Mouse (Mus musculus): ENCODE results near the gene Alk. TPM values are rescaled to one million over a fixed set of nuclear protein-coding genes. Genes with fewer than 3 reads are reported as not detected.

Gene Alk
- total RNA-seq, 2 experiments from 2014 or later, result 5.4 to 6.7 TPM

DNA sequence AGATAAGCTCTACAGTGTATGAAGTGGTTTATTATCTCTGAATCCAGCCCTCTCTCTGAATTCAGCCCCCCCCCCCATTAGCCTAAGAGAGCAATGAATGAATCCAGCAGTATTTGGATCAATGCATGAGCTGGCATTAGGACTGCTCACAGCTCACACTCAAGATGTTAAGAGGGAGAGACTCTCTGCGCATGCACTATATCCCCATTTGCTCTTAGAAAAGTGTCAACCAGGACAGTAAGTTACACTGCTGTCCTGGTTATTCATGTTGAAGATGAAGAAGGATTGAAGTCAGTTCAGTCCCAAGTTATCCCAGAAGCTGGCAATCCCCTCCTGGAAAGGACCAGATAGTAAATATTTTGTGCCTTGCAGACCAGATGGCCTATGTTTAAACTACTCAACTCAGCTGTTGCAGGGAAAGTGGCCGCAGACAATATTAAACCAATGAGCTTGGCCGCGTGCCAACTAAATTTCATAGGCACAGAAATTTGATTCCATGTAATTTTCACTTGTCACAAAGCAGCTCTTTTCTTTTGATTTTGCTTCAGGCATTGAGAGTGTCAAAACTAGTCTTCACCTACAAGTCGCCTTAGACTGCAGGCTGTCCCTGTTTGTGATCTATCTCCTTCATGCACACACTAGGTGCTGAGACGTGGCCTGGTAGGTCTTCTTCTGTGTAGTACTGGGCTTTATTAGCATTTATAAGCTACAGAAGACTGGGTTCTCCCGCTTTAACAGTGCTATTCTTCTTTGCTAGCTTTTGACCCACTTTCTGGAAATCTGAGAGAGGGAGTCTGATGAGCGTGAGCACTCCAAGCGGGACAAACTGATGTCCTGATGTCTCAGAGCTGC lies 339.0 kb downstream of the Alk start:
- DNase-seq (ENCODE audit: low spot score in 2 of 2), result peak in 1 of 2 experiments; percentile 18
- no peak overlapping the region for H3K27ac ChIP-seq
- no peak for TF ChIP-seq CTCF (conservative IDR thresholded peaks at IDR 0.05)

DNA sequence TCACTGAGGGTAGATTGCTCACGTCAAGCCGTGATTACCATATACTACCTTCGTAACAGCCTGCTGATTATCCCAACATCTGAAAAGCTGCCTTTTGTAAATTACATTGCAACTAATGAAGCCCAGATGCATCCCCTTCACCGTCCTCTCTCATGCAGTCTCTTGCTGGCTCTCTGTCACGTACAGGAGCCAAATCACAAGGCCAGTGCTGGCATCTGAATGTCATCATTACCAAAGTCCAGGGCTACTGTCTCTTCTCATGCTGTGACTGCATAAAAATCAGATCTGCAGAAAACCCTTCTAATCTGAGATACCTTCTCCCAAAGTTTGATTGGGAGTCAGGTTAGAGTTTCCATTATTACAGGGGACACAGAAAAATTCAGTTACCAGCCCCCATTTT lies 351.0 kb downstream of the Alk start:
- TF ChIP-seq CTCF (conservative IDR thresholded peaks at IDR 0.05), result no peak
- H3K4me3 ChIP-seq, result no peak overlapping the region
- DNase-seq (ENCODE audit: low spot score in 2 of 2), result no peak

More for the DNA sequence above, 339.0 kb downstream of the Alk start:
- H3K4me3 ChIP-seq, result no peak overlapping the region

GRCm38 (mm10) chr17:72251554-72251953 lies 352.9 kb downstream of the Alk start:
- Histone ChIP-seq H3K27ac (no peak overlapping the region), H3K4me3 (no peak overlapping the region)
- no peak for DNase-seq (ENCODE audit: low spot score in 2 of 2)
- no peak for TF ChIP-seq CTCF (conservative IDR thresholded peaks at IDR 0.05)

More for the DNA sequence above, 351.0 kb downstream of the Alk start:
- no peak overlapping the region for H3K27ac ChIP-seq

DNA sequence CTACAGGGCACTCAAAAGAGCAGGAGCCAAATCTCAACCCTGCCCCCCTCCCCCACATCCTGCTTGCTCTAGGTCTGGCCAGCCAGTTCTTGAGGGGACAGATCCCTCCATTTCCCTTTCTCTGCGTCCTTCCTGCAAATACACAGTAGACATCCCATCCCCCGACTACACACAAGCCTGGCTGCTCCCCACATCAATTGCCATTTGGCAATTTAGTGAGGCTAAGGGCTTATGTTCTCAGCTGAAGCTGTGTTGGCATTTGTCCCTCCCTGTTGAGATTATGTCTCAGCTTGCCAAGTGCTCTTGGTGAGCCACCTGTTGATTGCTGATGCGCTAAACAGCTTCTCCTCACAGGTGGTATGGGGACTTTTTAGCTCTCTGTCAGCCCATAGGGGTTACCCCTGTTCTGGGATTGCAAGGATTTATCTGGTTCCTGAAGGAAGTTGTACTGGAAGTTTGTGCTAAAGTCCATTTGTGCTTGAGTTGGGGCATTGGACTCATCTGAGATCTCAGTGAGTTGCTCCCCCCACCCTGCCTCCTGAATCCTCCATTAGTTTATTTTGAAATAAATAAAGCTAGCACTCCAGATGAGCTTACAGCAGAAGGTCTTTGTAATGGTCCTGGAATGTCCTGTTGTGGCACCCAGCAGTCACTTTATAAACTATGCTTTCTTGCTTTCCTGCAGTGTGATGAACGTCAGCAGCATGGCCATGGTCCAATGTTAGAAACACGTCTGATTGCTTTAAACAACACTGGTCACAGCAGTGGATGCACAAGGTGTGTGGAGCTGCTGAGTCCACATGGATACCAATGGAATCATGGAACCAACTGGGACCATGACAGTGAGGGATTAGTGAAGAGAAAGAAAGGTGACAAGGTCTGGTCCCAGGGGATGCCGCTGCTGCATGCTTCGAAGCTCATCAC lies 353.7 kb downstream of the Alk start:
- Histone ChIP-seq H3K4me3 (no peak overlapping the region), H3K27ac (no peak overlapping the region)
- DNase-seq (ENCODE audit: low spot score in 2 of 2), result peak; percentile 17 to 34
- no peak for TF ChIP-seq CTCF (conservative IDR thresholded peaks at IDR 0.05)

DNA sequence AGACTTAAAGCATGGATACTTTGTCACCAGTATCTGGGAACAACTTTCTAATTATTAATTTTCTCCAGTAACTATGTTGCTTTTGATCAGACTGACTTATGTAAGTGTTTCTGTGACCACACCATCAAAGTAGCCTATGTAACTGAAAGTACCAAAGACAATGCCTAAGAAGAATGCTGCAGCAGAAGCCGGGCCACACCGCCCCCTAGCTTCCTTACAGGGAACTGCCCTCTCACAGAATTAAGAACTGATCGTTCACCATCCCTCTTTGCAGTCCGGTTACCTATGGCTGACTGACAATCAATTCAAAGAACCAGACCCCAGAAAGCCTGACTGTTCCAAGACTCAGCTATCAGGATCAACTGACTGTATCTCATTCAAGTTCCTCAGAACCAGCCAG lies 362.4 kb downstream of the Alk start:
- no peak overlapping the region for H3K27ac ChIP-seq
- H3K4me3 ChIP-seq, result no peak overlapping the region
- peak; percentile 10 to 58 for DNase-seq (ENCODE audit: low spot score in 2 of 2)
- TF ChIP-seq CTCF (conservative IDR thresholded peaks at IDR 0.05), result peak; percentile 97

DNA sequence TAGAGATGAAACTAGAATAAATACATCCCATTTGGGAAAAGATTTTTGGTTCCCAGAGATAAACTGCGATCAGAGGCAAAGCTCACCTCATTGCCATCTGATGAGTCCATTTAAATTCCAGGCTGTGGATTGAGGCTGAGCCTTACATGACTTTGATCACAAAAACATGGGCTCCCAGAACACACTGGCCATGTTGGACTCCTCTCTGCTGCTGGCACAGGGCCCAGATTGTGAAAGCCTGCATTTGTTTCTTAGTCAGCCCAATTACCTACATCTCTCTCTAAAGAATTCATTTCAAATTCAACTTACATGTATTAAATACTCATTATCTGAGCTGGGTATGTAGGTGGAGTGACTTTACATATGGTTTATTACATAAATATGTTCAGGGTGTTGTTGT lies 367.1 kb downstream of the Alk start:
- no peak for TF ChIP-seq CTCF (conservative IDR thresholded peaks at IDR 0.05)
- Histone ChIP-seq H3K27ac (no peak overlapping the region), H3K4me3 (no peak overlapping the region)
- peak; percentile 6 to 17 for DNase-seq (ENCODE audit: low spot score in 2 of 2)

DNA sequence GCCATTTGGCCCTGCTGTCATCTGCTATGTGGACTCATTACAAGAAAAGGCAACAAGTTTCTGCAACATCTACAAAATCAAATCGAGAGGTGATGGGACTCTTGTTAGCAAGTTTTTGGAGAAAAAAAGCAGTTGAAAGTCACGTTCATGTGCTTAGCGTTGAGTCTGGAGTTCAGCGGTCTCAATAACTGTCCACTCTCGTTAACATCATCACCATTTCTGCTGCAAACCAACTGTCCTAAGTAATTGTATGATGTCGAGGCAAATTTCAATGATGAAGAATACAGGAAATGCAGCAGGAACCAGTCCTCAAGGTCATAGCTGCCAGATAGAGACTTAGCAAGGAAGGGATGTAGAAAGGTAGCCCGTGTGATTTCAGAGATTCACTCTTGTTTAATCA lies 373.5 kb downstream of the Alk start:
- no peak overlapping the region for H3K27ac ChIP-seq
- no peak overlapping the region for H3K4me3 ChIP-seq
- no peak for TF ChIP-seq CTCF (conservative IDR thresholded peaks at IDR 0.05)
- no peak for DNase-seq (ENCODE audit: low spot score in 2 of 2)

GRCm38 (mm10) chr17:72218816-72219215 lies 385.6 kb downstream of the Alk start:
- no peak overlapping the region for H3K27ac ChIP-seq
- no peak overlapping the region for H3K4me3 ChIP-seq
- TF ChIP-seq CTCF (conservative IDR thresholded peaks at IDR 0.05), result no peak
- DNase-seq (ENCODE audit: low spot score in 2 of 2), result no peak

- H3K4me3 ChIP-seq, result no peak overlapping the region
- TF ChIP-seq CTCF (conservative IDR thresholded peaks at IDR 0.05), result no peak
- DNase-seq (ENCODE audit: low spot score in 2 of 2), result no peak
- H3K27ac ChIP-seq, result no peak overlapping the region
Observed at GRCm38 (mm10) chr17:72197576-72197975, 406.9 kb downstream of the Alk start.

- no peak for DNase-seq (ENCODE audit: low spot score in 2 of 2)
- TF ChIP-seq CTCF (conservative IDR thresholded peaks at IDR 0.05), result peak; percentile 14; the same call in 1 of the 2 replicates
- Histone ChIP-seq H3K27ac (0 out of 2 replicates have a peak overlapping the region, but pooled peaks have one; percentile 3), H3K4me3 (no peak overlapping the region)
Observed at GRCm38 (mm10) chr17:72194976-72195650, 409.3 kb downstream of the Alk start.

DNA sequence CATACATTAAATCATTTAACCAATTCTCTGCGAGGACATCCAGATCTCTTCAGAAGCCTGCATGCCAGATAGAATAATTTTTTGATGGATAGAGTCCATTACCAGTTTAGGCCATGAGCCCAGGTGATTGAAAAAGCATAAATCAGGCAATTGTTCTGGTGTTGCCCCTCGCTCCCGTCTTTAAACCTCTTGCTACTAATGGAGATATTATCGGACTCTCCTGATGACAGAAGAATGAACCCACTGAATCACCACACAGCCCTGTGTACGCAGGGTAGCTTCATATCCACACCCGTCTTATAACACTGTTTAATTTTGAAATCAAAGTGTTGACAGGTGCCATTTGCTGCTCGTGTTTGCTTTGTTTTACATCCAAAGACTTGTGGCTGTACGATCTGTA lies 413.9 kb downstream of the Alk start:
- H3K27ac ChIP-seq, result no peak overlapping the region
- TF ChIP-seq CTCF (conservative IDR thresholded peaks at IDR 0.05), result no peak
- no peak overlapping the region for H3K4me3 ChIP-seq
- DNase-seq (ENCODE audit: low spot score in 2 of 2), result no peak

DNA sequence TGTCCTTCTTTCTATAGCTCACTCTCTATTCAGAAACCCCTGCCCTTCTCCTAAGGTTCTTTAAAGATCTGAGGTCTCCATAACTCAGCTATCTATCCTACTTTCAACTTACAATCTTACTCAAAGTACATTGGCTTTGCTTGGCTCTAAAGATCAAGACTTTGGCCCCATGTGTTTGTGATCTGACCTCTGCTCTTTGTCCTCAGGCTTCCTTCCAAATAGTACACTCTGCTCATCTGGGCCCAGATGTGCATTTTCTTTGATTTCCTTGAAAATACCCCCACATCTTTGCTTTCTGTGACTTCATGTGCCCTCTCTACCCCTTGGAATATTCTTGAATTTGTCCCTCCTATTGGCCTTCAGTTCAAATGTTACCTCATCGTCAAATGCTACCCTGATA lies 417.4 kb downstream of the Alk start:
- TF ChIP-seq CTCF (conservative IDR thresholded peaks at IDR 0.05), result no peak
- H3K4me3 ChIP-seq, result no peak overlapping the region
- no peak overlapping the region for H3K27ac ChIP-seq
- no peak for DNase-seq (ENCODE audit: low spot score in 2 of 2)

GRCm38 (mm10) chr17:72182414-72182813 lies 422.0 kb downstream of the Alk start:
- H3K27ac ChIP-seq, result no peak overlapping the region
- DNase-seq (ENCODE audit: low spot score in 2 of 2), result no peak
- TF ChIP-seq CTCF (conservative IDR thresholded peaks at IDR 0.05), result no peak
- H3K4me3 ChIP-seq, result no peak overlapping the region
